Mouse (Mus musculus) cerebellum, postnatal 36 days (tissue): ENCODE results near the gene Erc2.

Experiments
- DNase-seq, 2 experiments: peaks; one replicate each; pipeline ENCODE4 v3.0.0; 2021 to 2022; ENCODE audit warnings: mixed read lengths in 2 of 2

Erc2 gene

DNA sequence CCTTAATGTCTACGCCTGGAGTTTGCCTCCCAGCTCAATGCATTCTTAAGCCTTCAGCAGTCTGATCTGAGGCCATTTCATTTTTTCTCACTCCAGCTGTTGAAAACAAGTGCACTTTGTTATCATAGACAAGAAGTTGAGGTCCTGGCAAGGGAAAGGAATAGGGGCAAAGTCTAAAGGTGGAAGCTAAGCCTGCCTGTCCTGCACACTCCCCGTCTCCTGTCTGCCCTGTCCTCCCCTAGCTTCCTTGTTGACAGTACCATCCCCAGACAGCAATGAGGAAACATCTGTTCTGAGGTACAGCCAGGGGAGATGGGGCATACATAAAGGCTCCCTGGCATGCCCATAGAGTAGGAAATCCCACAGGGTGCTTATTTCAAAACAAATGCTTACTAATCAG lies 776.7 kb downstream of the Erc2 start:
- DNase-seq: no peak

DNA sequence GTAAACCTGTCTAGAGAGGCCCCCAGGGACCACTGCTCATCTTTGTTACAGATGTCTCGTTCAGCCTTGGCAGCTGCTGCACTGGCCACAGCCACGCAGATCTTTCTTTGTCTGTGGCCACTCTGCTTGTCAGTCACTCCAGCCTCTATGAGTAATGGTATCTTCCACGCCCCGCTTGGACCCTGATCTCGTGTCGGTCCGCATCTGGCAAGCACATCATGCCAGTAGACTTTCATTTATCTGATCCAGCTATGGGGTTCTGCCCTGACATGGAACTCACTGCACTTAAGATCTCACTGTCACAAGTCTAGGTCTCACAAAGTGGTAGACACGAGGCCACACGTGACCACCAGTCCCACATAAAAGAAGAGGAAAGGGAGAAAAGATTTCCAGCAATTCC lies 777.7 kb downstream of the Erc2 start:
- DNase-seq: no peak

DNA sequence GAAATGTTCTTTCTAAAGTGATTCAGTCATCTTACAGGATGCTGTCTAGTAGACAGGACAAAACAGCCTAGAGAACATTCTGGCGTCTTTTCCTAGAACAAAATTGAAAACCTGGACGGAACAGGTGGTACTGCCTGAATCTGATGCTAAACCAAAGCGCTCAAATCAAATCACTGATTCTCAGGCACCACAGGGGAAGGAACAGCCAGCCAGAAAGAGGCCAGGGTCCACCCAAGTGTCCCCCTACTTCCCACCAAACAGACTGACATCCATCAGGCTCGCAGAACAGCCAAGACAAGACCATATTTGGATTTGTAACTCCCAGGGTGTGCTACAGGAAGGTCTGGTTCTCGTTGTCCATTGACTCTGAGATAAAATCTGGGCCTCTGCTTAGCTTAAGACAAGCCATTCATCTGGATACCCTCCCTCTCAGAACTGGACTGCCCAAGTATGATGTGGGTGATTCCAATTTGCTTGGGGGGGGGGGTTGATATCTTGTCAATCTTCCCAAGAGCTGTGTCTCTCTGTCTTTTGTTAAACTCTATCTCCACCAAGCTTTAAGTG lies 783.1 kb downstream of the Erc2 start:
- DNase-seq: no peak

DNA sequence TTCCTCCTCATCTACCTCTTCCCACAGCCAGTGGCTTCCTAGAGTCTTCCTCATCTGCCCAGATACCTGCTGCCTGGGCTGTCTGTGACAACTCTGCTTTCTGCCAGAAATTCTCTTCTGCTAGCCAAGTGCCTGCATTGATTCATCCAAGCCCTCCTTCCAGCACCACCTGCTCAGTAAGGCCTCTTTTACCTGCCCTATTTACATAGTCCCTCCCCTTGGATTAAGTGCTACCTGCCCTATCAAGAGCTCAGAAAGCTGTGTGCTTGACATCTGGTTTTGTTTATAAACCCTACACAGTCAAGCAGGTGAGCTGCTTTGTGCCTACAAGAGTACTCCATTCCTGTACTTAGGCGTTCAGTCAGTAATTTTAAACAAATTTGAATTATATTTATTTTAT lies 787.2 kb downstream of the Erc2 start:
- no peak for DNase-seq

DNA sequence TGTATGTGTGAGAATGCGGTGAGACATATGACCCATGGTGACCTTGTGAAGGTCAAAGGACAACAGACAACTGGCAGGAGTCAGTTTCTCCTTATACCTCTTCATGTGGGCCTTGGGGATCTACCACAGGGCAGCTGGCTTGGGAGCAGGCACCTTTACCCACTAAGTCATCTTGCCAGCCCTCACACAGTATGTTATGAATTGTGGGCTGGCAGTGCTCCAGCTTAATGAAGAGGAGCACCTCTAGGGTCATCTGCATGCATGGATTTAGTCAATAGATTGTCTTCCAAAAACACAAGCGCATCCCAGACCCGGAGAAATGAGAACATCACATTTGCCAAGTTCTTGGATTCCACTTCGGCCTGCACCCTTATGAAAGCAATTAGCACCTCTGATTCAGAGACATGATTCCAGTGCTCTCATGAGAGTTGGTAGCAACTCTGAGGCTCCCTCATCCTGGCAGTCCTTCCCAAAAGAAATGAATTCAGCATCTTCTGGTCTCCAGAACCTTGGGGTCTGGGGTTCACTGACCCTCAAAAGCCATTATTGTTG lies 787.6 kb downstream of the Erc2 start:
- DNase-seq: no peak

DNA sequence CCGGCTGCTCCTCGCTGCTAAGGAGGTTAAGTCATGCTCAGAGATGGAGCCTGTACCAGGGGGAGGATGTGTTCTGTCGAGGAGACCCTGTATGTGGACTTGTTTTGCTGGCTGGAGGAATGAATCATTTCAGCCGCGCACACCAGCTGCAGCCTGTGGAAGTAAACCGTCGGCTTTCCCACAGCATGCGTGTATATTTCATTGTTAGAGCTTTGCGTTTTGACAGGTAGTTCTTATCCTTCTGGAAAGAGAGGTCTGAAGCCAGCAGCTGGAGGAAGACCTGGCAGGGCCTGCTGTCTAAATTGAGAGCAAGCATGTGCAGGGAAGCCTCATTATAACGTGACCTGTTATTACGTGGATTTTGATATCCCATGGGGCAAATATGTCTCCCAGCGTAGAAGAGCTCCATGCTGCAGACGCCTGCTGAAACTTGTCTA lies 788.6 kb downstream of the Erc2 start:
- DNase-seq: no peak

DNA sequence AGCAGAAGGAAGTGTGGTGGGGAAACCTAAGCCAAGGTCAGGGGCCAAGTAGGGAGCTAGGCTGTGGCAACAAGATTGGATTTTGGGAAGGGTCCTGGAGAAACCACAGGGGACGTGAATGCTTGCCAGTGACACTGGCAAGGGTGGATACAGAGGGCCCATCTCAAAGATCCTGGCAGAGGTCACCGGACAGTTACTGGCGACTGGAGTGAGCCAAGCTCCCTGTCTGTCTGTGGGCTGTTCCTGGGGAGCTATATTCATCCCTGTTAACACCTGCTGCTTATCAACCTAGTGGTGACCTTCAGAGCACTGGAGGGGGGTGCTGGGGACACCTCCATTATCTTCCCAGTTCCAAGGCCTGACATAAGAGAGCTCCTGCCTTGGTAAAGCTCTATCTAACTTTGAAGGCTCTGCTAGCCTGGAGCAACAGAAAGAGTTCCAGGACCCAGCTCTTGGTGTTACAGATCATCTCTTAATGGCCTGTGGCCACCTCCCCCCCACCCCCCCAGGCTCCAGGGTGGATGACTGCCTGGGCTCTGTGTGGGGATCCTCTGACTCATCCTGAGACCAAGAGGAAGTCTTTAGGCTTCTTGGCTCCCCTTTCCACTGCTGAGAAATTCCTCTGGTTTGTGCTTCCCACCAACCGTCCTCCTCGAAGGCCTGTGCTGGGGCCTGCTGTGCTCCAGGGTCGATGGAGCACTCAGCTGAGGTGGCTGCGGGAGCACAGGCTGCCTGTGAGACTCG lies 790.2 kb downstream of the Erc2 start:
- no peak for DNase-seq

DNA sequence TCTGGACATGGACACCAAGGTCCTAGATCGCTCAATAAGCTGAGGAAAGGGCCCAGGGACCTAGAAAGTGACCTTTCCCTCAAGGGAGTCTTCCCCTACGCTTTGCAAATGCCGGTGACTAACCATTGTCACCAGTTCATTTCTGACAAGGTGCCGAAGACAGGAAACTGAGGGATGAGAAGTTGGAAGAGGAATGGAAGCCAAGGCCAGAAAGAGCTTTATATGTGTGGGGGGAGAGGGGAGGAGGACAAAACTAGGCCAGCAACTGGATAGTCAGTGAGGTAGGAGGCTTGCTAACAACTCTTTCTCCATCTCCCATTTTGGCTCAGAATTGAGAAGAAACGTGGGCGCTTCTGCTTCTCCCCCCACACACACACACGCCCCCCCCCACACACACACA lies 791.3 kb downstream of the Erc2 start:
- DNase-seq: no peak

DNA sequence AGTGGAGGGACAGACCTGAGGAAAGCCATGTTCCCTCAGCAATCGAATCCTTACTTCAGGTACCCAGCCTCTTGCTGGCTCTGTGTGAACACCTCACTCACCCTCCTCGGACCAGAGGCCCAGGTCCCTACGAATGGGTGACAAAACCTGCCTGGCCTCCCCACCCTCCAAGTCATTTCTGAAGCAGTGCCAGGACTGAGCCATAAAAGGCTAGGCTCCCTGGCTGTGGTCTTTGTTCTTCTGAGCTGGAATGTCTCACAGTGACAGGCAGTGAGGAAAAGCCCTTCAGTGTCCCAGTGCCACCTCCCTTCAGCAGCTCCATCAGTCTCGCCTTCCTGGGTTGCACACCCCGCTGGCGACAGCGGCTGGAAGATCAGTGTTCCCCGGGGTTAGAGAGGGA lies 794.8 kb downstream of the Erc2 start:
- no peak for DNase-seq

DNA sequence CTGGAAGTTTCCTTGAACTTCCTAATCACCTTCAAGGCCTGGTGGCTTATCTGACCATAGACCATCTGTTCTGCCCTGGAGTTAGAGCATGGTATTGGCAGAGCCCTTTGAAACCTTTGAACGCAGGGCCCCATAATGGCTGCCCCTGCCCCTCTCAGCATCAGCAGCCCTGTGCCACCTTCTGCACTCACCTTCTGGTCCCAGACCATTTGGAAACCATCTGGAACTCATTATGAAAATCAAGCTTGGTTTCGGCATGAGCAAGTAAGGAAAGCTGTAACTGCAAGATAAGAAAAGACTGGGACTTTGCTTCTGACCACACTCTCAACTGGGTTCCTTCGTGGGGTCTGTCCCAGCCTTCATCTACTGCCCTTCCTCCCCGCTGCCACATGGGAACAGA lies 796.3 kb downstream of the Erc2 start:
- no peak for DNase-seq

DNA sequence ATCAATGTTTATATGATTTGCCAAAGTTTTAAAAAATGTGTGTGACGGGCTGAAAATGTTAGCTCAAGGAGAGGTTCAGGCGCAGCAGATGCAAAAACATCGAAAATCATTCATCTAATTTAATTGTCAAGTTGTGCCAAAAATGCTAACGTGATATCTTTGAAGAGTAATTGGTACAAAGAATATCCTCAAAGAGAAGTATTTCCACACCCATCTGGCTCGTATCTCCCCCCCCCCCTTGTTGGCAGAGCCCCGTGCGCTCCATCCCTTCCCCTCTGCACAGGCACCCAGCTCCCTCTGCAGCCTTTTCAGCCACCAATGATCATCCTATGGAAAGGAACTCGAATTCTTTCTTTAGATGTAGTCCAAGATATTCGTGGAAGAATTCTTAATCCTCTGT lies 797.0 kb downstream of the Erc2 start:
- DNase-seq: no peak

DNA sequence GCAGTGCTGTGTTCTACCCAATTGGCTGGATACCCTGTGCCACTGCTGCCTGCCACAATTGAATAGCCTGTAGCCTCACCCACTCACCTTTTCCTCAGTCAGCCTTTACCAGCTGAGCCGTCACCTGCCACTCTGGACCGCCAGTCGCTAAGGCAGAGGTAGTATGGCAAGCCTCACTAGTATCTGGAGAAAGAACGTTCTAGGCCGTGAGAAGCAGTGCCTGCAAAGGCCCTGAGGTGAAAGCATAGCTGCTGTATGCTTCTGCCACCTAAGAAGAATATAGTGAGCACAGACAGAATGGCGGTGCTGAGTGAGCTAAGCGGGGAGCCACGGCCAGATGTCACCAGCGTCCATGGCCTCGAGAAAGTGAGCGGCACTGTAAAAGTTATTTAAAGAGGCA lies 798.4 kb downstream of the Erc2 start:
- no peak for DNase-seq

DNA sequence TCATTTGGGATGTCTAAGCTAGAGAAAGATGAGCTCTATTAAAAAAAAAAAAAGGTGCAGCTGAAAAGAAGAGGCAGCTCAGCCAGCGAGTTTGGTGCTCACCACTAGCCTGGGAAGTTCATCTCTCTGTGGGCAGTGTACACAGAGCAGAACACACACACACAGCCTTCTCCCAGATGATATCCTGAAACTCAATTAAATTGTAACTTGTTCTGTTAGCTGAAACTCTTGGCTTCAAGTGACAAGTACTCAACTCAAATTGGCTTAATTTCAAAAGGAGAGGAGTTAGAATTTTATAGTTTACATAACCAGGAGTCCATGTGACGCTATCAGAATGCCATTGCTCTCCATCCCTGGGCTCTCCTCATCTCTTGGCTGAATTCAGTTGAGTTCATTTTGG lies 804.4 kb downstream of the Erc2 start:
- no peak for DNase-seq

DNA sequence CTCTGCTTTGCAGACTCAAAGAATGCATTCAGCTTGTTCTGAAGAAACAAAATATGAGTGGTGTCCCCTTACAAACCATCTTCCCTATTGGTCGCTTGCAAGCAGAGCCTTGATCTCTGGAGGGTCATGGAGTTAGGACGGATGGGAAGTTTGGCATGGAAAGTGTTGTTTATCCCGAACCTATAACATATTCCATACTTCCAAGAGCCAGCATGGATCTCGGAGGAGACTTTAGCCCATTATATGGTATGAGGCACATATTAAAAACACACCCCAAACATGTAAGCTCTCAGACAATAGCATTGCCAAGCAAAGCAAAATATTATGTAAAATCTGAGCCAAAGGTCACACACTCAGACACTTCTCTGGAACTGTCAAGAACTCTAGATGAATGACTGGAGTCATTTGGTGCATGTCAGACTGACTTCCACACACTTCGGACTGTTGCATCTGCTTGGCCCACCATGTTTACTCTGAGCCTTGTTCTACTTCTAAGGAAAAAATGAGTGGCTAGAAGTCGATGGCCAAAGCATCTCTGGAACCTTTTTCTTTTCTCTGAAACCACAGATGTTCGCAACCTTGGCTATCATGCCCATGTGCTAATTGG lies 809.6 kb downstream of the Erc2 start:
- DNase-seq: no peak

DNA sequence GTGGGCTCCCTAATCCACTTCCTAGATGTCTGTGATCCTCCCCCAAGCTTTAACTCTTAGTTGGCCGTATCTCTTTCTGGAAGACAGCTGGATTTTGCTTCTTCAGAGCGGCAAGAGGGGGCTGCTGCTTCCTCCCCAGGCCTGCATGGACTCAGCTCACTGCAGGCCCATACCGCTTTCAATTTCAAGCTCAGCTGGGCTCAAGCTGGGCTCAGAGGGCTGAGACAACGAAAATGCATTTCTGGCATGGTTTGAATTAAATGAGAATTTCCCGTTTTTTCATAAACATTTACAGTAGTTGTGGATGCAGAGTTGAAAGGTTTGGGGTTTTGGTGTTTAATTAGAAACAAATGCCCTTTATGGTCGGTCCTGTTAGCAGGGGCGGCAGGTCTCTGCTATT lies 812.8 kb downstream of the Erc2 start:
- no peak for DNase-seq

DNA sequence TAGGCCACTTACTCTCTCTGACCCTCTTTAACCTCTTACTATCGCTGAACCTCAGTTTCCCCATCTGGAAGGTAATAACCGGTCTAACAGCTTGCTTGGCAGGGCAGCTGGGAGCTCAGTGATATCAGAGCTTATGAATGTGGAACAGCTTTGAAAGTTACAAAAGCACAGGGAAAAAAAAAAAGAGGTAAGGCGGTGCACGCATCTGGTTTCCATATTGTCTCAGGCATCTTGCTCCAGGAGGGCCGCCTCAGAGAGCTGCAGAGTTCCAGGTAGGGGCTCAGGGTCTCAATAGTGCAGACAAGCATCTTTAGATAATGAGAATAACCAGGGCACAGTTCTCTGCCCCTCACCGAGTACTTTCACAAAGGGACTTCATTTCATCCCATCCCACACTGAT lies 816.9 kb downstream of the Erc2 start:
- DNase-seq: no peak

DNA sequence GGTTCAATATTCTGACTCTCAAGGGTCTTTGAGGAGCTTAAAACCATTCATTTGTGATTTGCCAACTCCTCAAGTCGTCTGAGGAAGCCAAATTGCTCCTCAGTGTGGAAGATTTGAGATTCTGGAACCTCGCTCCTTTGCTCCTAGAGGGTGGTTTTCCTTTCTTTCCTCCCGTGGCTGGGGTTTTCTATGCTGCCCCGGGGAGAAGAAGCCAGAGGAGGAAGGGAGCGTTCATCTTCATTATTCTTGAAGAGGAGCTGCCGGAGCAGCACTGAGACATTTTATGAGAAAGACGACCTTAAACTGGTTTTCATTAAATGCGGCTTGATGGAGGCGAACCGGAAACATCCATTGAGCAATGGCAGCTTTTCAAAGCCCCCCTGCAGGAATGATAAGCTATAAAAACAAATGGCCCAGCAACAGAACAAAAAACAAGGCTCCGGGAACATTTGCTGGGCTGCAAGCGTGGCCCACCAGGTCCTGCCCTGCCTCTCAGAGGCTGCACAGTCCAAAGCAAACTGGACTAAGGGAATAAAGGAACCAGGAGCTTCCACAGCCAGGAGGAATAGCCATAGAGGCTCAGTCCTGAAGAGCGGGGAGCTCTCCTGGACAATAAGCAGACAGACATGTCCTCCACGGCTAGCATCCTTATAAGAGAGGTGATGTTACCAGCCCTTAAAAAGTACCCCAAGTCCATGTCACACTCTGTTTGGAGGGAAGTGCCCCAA lies 819.2 kb downstream of the Erc2 start:
- DNase-seq: no peak

DNA sequence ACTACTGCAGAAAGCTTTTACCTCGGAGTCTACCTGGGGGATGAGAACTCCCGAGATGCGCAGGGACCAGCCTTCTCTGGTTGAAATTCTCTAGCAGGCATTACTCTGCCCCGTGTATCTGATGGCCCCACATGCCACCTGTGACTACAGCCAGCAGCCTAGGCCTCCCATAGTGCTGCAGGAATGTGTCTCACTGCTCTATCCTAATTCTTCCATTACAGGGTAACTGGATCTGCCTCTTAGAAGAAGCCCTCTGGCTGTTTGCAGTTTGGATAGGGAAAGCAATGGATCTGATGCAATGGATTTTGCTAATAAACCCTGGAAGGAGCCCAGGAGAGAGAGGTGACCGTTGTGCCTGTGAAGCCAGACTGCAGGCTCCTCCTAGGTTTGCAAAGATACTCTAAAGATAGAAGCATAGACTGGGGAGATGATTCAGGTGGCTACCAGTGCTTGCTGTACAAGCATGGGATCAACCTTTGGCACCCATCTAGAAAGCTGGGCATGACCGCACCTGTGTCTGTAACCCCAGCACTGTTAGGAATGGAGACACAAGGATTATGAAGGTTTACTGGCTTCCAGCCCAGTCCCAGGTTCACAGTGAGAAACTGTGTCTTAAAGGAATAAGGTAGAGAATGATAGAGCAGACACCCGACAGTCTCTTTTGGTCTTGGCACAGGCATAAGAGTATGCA lies 821.2 kb downstream of the Erc2 start:
- no peak for DNase-seq

DNA sequence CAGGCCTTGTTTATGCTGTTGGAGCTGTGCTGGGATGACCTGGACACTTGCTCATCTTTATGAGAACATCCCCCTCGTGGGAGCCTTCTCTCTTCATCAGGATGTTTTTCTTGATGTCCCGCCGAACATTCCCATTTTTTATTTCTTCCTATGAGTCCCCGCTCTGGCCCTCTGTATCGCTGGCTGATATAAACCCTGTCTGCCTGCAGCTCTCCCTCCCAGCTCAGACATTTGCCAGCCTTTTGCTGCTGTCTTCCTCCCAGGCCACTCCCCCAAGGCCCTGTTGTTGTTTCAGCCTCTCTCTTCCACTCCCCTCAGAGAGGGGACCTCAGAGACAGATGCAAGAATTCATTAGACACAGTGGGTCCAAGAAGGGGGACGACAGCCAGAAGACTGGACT lies 823.5 kb downstream of the Erc2 start:
- DNase-seq: no peak

DNA sequence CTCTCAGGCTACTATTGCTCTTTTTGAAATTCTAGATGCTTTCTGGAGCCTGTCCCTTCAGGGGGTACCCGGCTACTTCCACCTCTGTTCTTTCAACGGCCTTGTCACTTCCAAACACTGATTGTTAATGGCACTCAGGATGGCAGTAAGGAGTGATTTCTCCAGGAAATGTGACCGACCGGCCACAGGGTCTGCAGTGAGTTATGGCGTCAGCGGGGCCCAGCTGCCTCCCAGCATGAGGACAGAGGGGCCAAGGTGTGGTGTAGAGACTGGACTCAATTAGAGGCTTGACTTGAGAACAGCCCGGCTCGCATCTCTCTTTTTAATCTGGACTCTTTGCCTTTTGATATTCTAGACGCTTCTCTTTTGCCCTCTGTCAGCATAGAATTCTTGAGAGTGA lies 829.5 kb downstream of the Erc2 start:
- DNase-seq: no peak

DNA sequence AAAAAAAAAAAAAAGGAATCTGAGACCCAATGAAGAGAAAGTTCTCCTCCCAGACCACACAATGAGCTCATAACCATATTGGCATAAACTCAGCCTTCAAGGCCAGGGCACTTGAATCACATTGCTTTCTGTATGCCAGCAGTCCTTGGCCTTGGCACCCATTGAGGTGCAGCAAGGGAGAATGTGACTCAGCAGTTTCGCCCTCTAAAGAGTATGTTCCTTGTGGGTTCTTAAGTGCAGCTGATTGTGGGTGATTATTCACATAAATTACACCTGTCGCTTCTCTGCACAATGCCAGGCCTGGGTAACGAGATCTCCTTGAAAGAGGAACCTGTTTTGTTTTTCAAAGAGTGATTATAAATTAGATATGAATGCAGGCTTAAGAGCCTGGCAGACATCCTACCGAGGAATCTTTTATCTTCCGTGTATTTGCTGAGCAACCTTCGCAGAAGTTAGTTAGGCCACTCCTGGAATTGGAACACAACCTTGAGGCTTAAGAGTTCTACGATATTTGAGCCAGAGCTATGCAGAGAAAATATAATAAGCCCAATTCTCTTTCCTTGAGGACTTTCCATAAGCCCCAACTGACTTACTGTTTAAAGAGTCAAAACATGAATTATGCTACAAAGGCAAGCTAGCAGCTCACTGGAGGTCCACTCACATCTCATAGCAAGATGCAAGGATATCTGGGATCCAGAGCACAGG lies 834.3 kb downstream of the Erc2 start:
- no peak for DNase-seq

DNA sequence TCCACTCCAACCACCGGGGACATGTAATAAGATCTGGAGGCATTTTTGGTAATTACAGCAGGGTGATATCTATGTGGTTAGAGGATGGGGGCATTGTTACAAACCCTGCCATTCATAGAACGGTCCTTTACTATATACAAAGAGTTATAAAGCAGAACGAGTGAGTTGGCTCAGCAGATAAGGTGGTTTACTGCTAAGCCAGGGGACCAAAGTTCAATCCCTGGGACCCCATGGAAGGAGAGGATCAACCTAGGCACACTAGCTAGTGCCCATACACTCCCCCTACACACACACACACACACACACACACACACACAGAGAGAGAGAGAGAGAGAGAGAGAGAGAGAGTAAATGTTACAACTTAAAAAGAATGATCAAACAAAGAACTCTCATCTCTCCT lies 835.2 kb downstream of the Erc2 start:
- DNase-seq: no peak
